Mouse (Mus musculus): ENCODE results near the gene Gm11554.
"Not testable (repeated sequence)": the region's sequence is repeated elsewhere in the genome, so short reads cannot be mapped to it uniquely, and the experiment has no call there.

Gene Gm11554

GRCm38 (mm10) chr11:99804346-99804745 is at the start of gene Gm11554:
Gene Gm11554, minus strand, starts transcription at chr11:99804446.
- DNase-seq (ENCODE audit: low spot score): not testable (repeated sequence)

GRCm38 (mm10) chr11:99851508-99851907 is 47.3 kb upstream of the Gm11554 start, which contains the start of gene Krtap4-16:
Gene Krtap4-16, minus strand, starts transcription at chr11:99851608.
- DNase-seq (ENCODE audit: low spot score): no peak

GRCm38 (mm10) chr11:99846746-99847145 is 42.5 kb upstream of the Gm11554 start:
- DNase-seq (ENCODE audit: low spot score): no peak

- DNase-seq (ENCODE audit: low spot score): no peak
Observed at GRCm38 (mm10) chr11:99842185-99842584, 37.9 kb upstream of the Gm11554 start.

GRCm38 (mm10) chr11:99837966-99838365 is 33.7 kb upstream of the Gm11554 start, which contains the start of gene 2300003K06Rik:
Gene 2300003K06Rik, minus strand, starts transcription at chr11:99838066.
- no peak for DNase-seq (ENCODE audit: low spot score)

- not testable (repeated sequence) for DNase-seq (ENCODE audit: low spot score)
Observed at GRCm38 (mm10) chr11:99815566-99815965, 11.3 kb upstream of the Gm11554 start, which contains the start of gene Gm11564. Gene Gm11564, minus strand, starts transcription at chr11:99815666.

GRCm38 (mm10) chr11:99809792-99810191 is 5.5 kb upstream of the Gm11554 start, which contains the start of gene Krtap4-13:
Gene Krtap4-13, minus strand, starts transcription at chr11:99809892.
- DNase-seq (ENCODE audit: low spot score): not testable (repeated sequence)

GRCm38 (mm10) chr11:99798832-99799231 is 5.4 kb downstream of the Gm11554 start, which contains the start of gene Gm11569:
Gene Gm11569, minus strand, starts transcription at chr11:99798932.
- not testable (repeated sequence) for DNase-seq (ENCODE audit: low spot score)

GRCm38 (mm10) chr11:99793367-99793766 is 10.9 kb downstream of the Gm11554 start, which contains the start of gene Gm11596:
Gene Gm11596, minus strand, starts transcription at chr11:99793467.
- DNase-seq (ENCODE audit: low spot score): no peak

GRCm38 (mm10) chr11:99784900-99785299 is 19.3 kb downstream of the Gm11554 start, which contains the start of gene Krtap4-9:
Gene Krtap4-9, plus strand, starts transcription at chr11:99785200.
- not testable (repeated sequence) for DNase-seq (ENCODE audit: low spot score)

- no peak for DNase-seq (ENCODE audit: low spot score)
Observed at GRCm38 (mm10) chr11:99780604-99781003, 23.6 kb downstream of the Gm11554 start, which contains the start of gene Krtap4-8. Gene Krtap4-8, minus strand, starts transcription at chr11:99780704.

- no peak for DNase-seq (ENCODE audit: low spot score)
Observed at GRCm38 (mm10) chr11:99778401-99778800, 25.8 kb downstream of the Gm11554 start.

GRCm38 (mm10) chr11:99772813-99773212 is 31.4 kb downstream of the Gm11554 start, which contains the start of gene Gm11595:
Gene Gm11595, minus strand, starts transcription at chr11:99772913.
- DNase-seq (ENCODE audit: low spot score): not testable (repeated sequence)

- no peak for DNase-seq (ENCODE audit: low spot score)
Observed at GRCm38 (mm10) chr11:99768410-99768809, 35.8 kb downstream of the Gm11554 start.

- no peak for DNase-seq (ENCODE audit: low spot score)
Observed at GRCm38 (mm10) chr11:99758877-99759276, 45.4 kb downstream of the Gm11554 start.
